Mouse (Mus musculus): Measurements from ENCODE around the gene Usp2.

- TF ChIP-seq TAL1 (IDR thresholded peaks at IDR 0.05; ENCODE audit: low read length), result no peak
- no peak for TF ChIP-seq GATA1 (IDR thresholded peaks at IDR 0.05; ENCODE audit: low read length)
Measured at GRCm38 (mm10) chr9:44144718-44145060, 77.9 kb downstream of the Usp2 start.

Data from erythroblast, embryonic 14.5 days (primary cell).